Mouse (Mus musculus): ENCODE measurements around the gene Dnajc15.

GRCm38 (mm10) chr14:77777365-77777764, 97.6 kb downstream of the Dnajc15 start:
- TF ChIP-seq CTCF (IDR thresholded peaks at IDR 0.05; ENCODE audit: control insufficient read depth, insufficient read depth, insufficient read length) (no peak), MYOG (IDR thresholded peaks at IDR 0.05; ENCODE audit: control insufficient read depth, extremely low read depth, insufficient read length) (no peak), CEBPB (IDR thresholded peaks at IDR 0.05; ENCODE audit: low read depth) (no peak), MAX (IDR thresholded peaks at IDR 0.05) (no peak), USF1 (IDR thresholded peaks at IDR 0.05; ENCODE audit: low read depth) (no peak), MYOD1 (IDR thresholded peaks at IDR 0.05; ENCODE audit: control insufficient read depth, insufficient read length, low read depth) (no peak), FOSL1 (IDR thresholded peaks at IDR 0.05; ENCODE audit: insufficient read depth, low read length, poor library complexity, severe bottlenecking) (no peak)
